Mouse (Mus musculus) heart, embryonic 11.5 days (tissue): Measurements from ENCODE around the gene Nap1l4. TPM values are rescaled to one million over a fixed set of nuclear protein-coding genes. Genes with fewer than 3 reads are reported as not detected.

Experiments
- ATAC-seq: fragments of 200-750 bp; cut with Nextera tagmentation; replicated peaks from 2 replicates; pipeline ENCODE4 v1.8.0; 2017; ENCODE audit warnings: moderate library complexity; ENCODE audit not compliant: insufficient number of reproducible peaks, low FRiP score, low TSS enrichment
- H3K27ac ChIP-seq: fragments of 300-500 bp; sonication (generic); 2 replicates; pipeline ENCODE4 v1.5.1; 2014; ENCODE audit warnings: mild to moderate bottlenecking, low read depth, low read length
- H3K27me3 ChIP-seq: fragments of 300-500 bp; sonication (generic); 2 replicates; pipeline ENCODE4 v1.6.1; 2014; ENCODE audit warnings: mild to moderate bottlenecking, low read length, mixed read lengths; ENCODE audit not compliant: control insufficient read depth, insufficient read depth
- H3K36me3 ChIP-seq: fragments of 300-500 bp; sonication (generic); 2 replicates; pipeline ENCODE4 v1.6.1; 2014; ENCODE audit warnings: mild to moderate bottlenecking, low read length, moderate library complexity, mixed read lengths; ENCODE audit not compliant: control insufficient read depth, insufficient read depth
- H3K4me1 ChIP-seq: fragments of 300-500 bp; sonication (generic); 2 replicates; pipeline ENCODE4 v1.6.1; 2014; ENCODE audit warnings: low read length; ENCODE audit not compliant: control insufficient read depth, insufficient read depth
- H3K4me2 ChIP-seq: fragments of 300-500 bp; sonication (generic); 2 replicates; pipeline ENCODE4 v1.6.1; 2014; ENCODE audit warnings: mild to moderate bottlenecking, moderate library complexity
- H3K4me3 ChIP-seq: fragments of 300-500 bp; sonication (generic); 2 replicates; pipeline ENCODE4 v1.5.1; 2014; ENCODE audit warnings: low read depth, low read length
- H3K9ac ChIP-seq: fragments of 300-500 bp; sonication (generic); 2 replicates; pipeline ENCODE4 v1.6.1; 2014; ENCODE audit warnings: mild to moderate bottlenecking, low read depth, low read length, moderate library complexity
- H3K9me3 ChIP-seq: fragments of 300-500 bp; sonication (generic); replicated peaks from 2 replicates; pipeline ENCODE4 v1.6.1; 2016; ENCODE audit warnings: low read length; ENCODE audit not compliant: control insufficient read depth
- WGBS: fragments of 180-500 bp; shearing (Covaris S2); extraction: QIAGEN DNeasy Blood & Tissue Kit; methylation state at CpG from one replicate; pipeline ENCODE4 v1.1.7; 2014; ENCODE audit not compliant: insufficient replicate concordance; 5-methylcytosine and 5-hydroxymethylcytosine counted together
- polyA plus RNA-seq: library from polyadenylated mRNA; unstranded; fragments of >200 nt; fragmentation: Nextera tagmentation; extraction: Ambion mirVana; gene quantifications from 2 replicates; pipeline ENCODE4 v1.2.1, GENCODE M21; 2014

The Nap1l4 gene
- polyA plus RNA-seq, 1 experiment from 2014 or later = 121 TPM

- Histone ChIP-seq H3K4me1 (peaks cover 7% of the 10 kb centered on the region; the same call in 1 of the 2 replicates), H3K27me3 (peaks cover 55% of the 10 kb centered on the region), H3K9me3 (no peaks in the 10 kb centered on the region), H3K9ac (0 out of 2 replicates have a peak overlapping the region, but pooled peaks have one; percentile 8), H3K36me3 (no peaks in the 10 kb centered on the region), H3K4me2 (peak overlapping the region; percentile 83), H3K27ac (no peak overlapping the region), H3K4me3 (peak overlapping the region; percentile 47)
- no peak for ATAC-seq
- WGBS = 2% methylated on average over 55 of the region's 55 CpGs
Measured at GRCm38 (mm10) chr7:143501643-143502417, 47.1 kb downstream of the Nap1l4 start.

- 33% methylated on average over 2 of the region's 2 CpGs for WGBS
- no peak overlapping the region for H3K27ac ChIP-seq
- H3K4me1 ChIP-seq = peaks cover 7% of the 10 kb centered on the region; the same call in 1 of the 2 replicates
- ATAC-seq = no peak
- H3K27me3 ChIP-seq = peaks cover 55% of the 10 kb centered on the region
- no peak overlapping the region for H3K9ac ChIP-seq
- H3K4me2 ChIP-seq = no peak overlapping the region
- H3K36me3 ChIP-seq = no peaks in the 10 kb centered on the region
- H3K4me3 ChIP-seq = no peak overlapping the region
- H3K9me3 ChIP-seq = no peaks in the 10 kb centered on the region
Measured at GRCm38 (mm10) chr7:143500912-143501311, 48.0 kb downstream of the Nap1l4 start.

GRCm38 (mm10) chr7:143498584-143498983, 50.3 kb downstream of the Nap1l4 start:
- Histone ChIP-seq H3K9ac (no peak overlapping the region), H3K4me2 (no peak overlapping the region), H3K36me3 (no peaks in the 10 kb centered on the region), H3K27ac (no peak overlapping the region), H3K4me3 (no peak overlapping the region), H3K4me1 (peaks cover 7% of the 10 kb centered on the region; the same call in 1 of the 2 replicates), H3K27me3 (peaks cover 43% of the 10 kb centered on the region), H3K9me3 (no peaks in the 10 kb centered on the region)
- 84% methylated on average over 4 of the region's 4 CpGs for whole genome bisulfite sequencing
- no peak for ATAC-seq

DNA sequence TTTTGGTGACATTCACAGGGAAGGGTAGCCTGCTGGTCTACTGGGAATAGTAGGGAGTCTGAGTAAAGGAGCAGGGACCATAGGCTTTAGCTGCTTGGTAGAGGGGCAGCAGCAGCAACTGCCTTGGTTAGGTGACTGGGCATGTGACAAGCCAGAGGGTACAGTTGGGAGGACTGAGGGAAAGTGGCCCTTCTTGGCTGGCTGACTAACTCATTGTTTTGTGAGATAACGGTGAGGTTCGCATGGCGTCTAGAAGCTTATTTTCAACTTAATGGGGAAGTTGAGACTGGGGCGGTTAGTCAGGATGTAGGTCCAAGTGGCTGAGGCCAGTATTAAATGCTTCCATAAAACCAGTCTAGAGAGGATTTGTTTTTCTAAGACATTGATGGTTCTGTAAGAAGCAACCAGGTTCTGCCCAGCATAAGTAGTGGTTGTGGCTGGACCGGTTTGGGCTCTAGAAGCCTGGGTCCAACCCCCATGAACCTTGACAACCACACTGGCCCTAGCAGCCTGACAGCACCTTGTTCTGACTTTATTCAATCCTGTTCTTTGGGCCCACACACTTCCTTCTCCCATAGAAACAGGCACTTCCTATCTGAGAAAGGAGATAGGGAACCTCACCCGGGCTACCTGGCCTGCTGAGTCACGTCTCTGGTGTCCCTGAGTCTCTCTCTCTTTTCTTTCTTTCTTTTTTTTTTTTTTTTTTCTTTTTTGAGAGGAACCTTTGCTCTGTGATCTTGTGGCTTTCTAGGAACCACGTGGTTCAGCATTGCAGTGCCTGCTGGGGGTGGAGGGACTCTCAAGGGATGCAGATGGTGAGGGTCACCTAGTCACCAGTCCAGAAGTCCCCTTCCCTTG, 53.6 kb downstream of the Nap1l4 start:
- Histone ChIP-seq H3K9ac (no peak overlapping the region), H3K36me3 (no peaks in the 10 kb centered on the region), H3K4me2 (no peak overlapping the region), H3K9me3 (no peaks in the 10 kb centered on the region), H3K4me3 (no peak overlapping the region), H3K27ac (no peak overlapping the region), H3K27me3 (peaks cover 28% of the 10 kb centered on the region), H3K4me1 (no peaks in the 10 kb centered on the region)
- WGBS = 62% methylated on average over 8 of the region's 8 CpGs
- no peak for ATAC-seq

- ATAC-seq = no peak
- Histone ChIP-seq H3K4me3 (no peak overlapping the region), H3K9ac (no peak overlapping the region), H3K4me2 (no peak overlapping the region), H3K27me3 (peaks cover 24% of the 10 kb centered on the region), H3K9me3 (no peaks in the 10 kb centered on the region), H3K36me3 (no peaks in the 10 kb centered on the region), H3K27ac (no peak overlapping the region), H3K4me1 (no peaks in the 10 kb centered on the region)
- 73% methylated on average over 6 of the region's 6 CpGs for WGBS
Measured at GRCm38 (mm10) chr7:143493616-143494126, 55.2 kb downstream of the Nap1l4 start.

GRCm38 (mm10) chr7:143489735-143490134, 59.2 kb downstream of the Nap1l4 start:
- WGBS = 67% methylated on average over 6 of the region's 6 CpGs
- H3K4me1 ChIP-seq = no peaks in the 10 kb centered on the region
- H3K9ac ChIP-seq = no peak overlapping the region
- no peak overlapping the region for H3K4me2 ChIP-seq
- no peak overlapping the region for H3K4me3 ChIP-seq
- H3K27me3 ChIP-seq = peaks cover 19% of the 10 kb centered on the region
- ATAC-seq = no peak
- no peaks in the 10 kb centered on the region for H3K9me3 ChIP-seq
- no peaks in the 10 kb centered on the region for H3K36me3 ChIP-seq
- H3K27ac ChIP-seq = no peak overlapping the region

DNA sequence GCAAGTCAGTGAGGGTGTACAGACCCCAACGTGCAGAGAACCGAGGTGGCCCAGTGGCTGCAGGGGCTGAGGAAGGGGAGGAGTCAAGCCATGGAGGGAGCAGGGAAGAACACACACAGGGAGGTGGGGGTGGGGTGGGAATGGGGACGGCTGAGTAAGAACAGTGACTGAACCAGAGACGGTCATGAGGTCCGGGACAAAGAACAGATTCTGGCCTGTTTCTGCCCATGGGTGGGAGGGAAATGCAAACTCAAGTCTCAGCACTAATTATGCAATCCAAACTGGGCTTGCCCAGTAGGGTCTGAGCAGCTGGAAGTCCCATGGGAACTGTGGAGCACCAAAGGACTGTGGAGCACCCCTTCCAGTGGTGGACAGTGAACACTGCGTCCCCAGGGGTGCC, 66.4 kb downstream of the Nap1l4 start:
- no peak overlapping the region for H3K9ac ChIP-seq
- no peak overlapping the region for H3K27ac ChIP-seq
- no peak for ATAC-seq
- H3K9me3 ChIP-seq = no peaks in the 10 kb centered on the region
- H3K27me3 ChIP-seq = peaks cover 20% of the 10 kb centered on the region
- H3K36me3 ChIP-seq = no peaks in the 10 kb centered on the region
- H3K4me2 ChIP-seq = no peak overlapping the region
- no peak overlapping the region for H3K4me3 ChIP-seq
- no peaks in the 10 kb centered on the region for H3K4me1 ChIP-seq
- 15% methylated on average over 6 of the region's 6 CpGs for WGBS

DNA sequence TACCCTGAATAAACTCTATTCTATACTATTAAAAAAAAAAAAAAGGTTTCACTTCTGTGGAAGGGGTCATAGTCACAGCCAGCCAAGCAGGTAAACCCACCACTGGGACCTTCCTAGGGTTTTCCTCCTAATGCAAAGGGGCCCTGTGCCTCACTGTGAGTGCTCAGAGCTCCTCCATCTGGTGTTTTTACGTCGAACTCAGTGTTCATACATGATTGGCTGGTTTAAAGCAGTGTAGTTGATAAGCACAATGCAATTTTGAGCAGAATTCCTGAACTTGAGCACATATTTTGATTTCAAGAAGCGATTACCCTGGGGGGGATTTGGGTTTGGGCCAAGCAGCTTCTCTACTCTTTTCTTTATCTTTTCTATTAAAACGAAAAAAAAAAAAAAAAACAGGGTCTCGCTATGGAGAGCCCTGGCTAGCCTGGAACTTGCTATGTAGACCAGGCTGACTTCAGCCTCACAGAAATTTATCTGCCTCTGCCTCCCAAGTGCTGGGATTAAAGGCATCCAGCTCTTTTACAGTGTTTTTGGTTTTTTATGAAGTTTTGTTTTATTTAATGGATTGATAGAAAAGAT, 67.0 kb downstream of the Nap1l4 start:
- 37% methylated on average over 5 of the region's 5 CpGs for WGBS
- Histone ChIP-seq H3K36me3 (no peaks in the 10 kb centered on the region), H3K4me3 (no peak overlapping the region), H3K4me2 (no peak overlapping the region), H3K9ac (no peak overlapping the region), H3K27ac (no peak overlapping the region), H3K4me1 (no peaks in the 10 kb centered on the region), H3K9me3 (no peaks in the 10 kb centered on the region), H3K27me3 (peaks cover 23% of the 10 kb centered on the region)
- no peak for ATAC-seq
